Mouse (Mus musculus) testis, adult 2 months (tissue): Measurements from ENCODE around the gene Slc2a3. TPM values are rescaled to one million over a fixed set of nuclear protein-coding genes. Genes with fewer than 3 reads are reported as not detected.
"Not testable (repeated sequence)": the region's sequence is repeated elsewhere in the genome, so short reads cannot be mapped to it uniquely, and the experiment has no call there.

Source experiments
- H3K27ac ChIP-seq: fragments of 200-500 bp; 2 replicates; pipeline ENCODE4 v1.5.1; 2012; ENCODE audit warnings: low read depth, low read length; ENCODE audit not compliant: control insufficient read depth, insufficient read depth
- H3K27me3 ChIP-seq: fragments of 200-500 bp; 2 replicates; pipeline ENCODE4 v1.6.1; 2012; ENCODE audit warnings: mild to moderate bottlenecking, low read length, moderate library complexity; ENCODE audit not compliant: control insufficient read depth, insufficient read depth
- H3K36me3 ChIP-seq: fragments of 200-500 bp; 2 replicates; pipeline ENCODE4 v1.6.1; 2012; ENCODE audit warnings: mild to moderate bottlenecking, low read length; ENCODE audit not compliant: control insufficient read depth, insufficient read depth
- H3K4me1 ChIP-seq: fragments of 200-500 bp; 2 replicates; pipeline ENCODE4 v1.6.1; 2012; ENCODE audit warnings: low read length; ENCODE audit not compliant: control insufficient read depth, insufficient read depth
- H3K4me3 ChIP-seq: fragments of 200-500 bp; 2 replicates; pipeline ENCODE4 v1.5.1; 2012; ENCODE audit warnings: low read depth, mild to moderate bottlenecking, low read length, moderate library complexity, mixed read lengths; ENCODE audit not compliant: control insufficient read depth
- CTCF ChIP-seq: fragments of 200-500 bp; IDR thresholded peaks from 2 replicates; pipeline ENCODE4 v1.5.1; 2012; ENCODE audit warnings: low read depth, mild to moderate bottlenecking, inconsistent platforms, low read length, moderate library complexity; ENCODE audit not compliant: control insufficient read depth, insufficient read depth, insufficient replicate concordance
- POLR2A ChIP-seq: fragments of 200-500 bp; IDR thresholded peaks from 2 replicates; pipeline ENCODE4 v1.6.1; 2012; ENCODE audit warnings: low read depth, mild to moderate bottlenecking, inconsistent platforms, low read length, moderate library complexity; ENCODE audit not compliant: control insufficient read depth
- polyA plus RNA-seq: library from polyadenylated mRNA; depleted of rRNA; stranded (reverse); fragments of >200 nt; gene quantifications from 2 replicates; pipeline ENCODE4 v1.2.3, GENCODE M21; 2012

Gene Slc2a3
- polyA plus RNA-seq, 1 experiment, result 947 TPM

GRCm38 (mm10) chr6:122744505-122745249, 56.8 kb downstream of the Slc2a3 start:
- Histone ChIP-seq H3K4me3 (no peak overlapping the region), H3K27me3 (no peaks in the 10 kb centered on the region), H3K4me1 (peaks cover 13% of the 10 kb centered on the region), H3K36me3 (no peaks in the 10 kb centered on the region), H3K27ac (no peak overlapping the region)
- TF ChIP-seq CTCF (no peak), POLR2A (no peak)

GRCm38 (mm10) chr6:122743353-122743752, 58.1 kb downstream of the Slc2a3 start:
- H3K4me3 ChIP-seq, result no peak overlapping the region
- no peak for TF ChIP-seq POLR2A
- no peak for TF ChIP-seq CTCF
- peaks cover 13% of the 10 kb centered on the region for H3K4me1 ChIP-seq
- no peak overlapping the region for H3K27ac ChIP-seq
- peaks cover 1% of the 10 kb centered on the region; the same call in 1 of the 2 replicates for H3K36me3 ChIP-seq
- H3K27me3 ChIP-seq, result no peaks in the 10 kb centered on the region

GRCm38 (mm10) chr6:122742228-122742899, 59.1 kb downstream of the Slc2a3 start:
- H3K27me3 ChIP-seq, result no peaks in the 10 kb centered on the region
- H3K36me3 ChIP-seq, result peaks cover 1% of the 10 kb centered on the region; the same call in 1 of the 2 replicates
- TF ChIP-seq POLR2A (no peak), CTCF (no peak)
- peak overlapping the region; percentile 74 for H3K4me3 ChIP-seq
- peaks cover 13% of the 10 kb centered on the region for H3K4me1 ChIP-seq
- H3K27ac ChIP-seq, result no peak overlapping the region

GRCm38 (mm10) chr6:122741460-122742227, 59.8 kb downstream of the Slc2a3 start:
- Histone ChIP-seq H3K4me1 (peaks cover 13% of the 10 kb centered on the region), H3K36me3 (peaks cover 1% of the 10 kb centered on the region; the same call in 1 of the 2 replicates), H3K27ac (no peak overlapping the region), H3K4me3 (peak overlapping the region; percentile 74), H3K27me3 (no peaks in the 10 kb centered on the region)
- TF ChIP-seq CTCF (no peak), POLR2A (no peak)

GRCm38 (mm10) chr6:122739952-122740351, 61.5 kb downstream of the Slc2a3 start:
- TF ChIP-seq CTCF (peak; percentile 73; the same call in 1 of the 2 replicates), POLR2A (no peak)
- H3K4me1 ChIP-seq, result peaks cover 13% of the 10 kb centered on the region
- peaks cover 1% of the 10 kb centered on the region; the same call in 1 of the 2 replicates for H3K36me3 ChIP-seq
- H3K27ac ChIP-seq, result no peak overlapping the region
- no peaks in the 10 kb centered on the region for H3K27me3 ChIP-seq
- no peak overlapping the region for H3K4me3 ChIP-seq

GRCm38 (mm10) chr6:122719942-122720341, 81.5 kb downstream of the Slc2a3 start:
- no peak overlapping the region for H3K4me3 ChIP-seq
- TF ChIP-seq POLR2A (no peak), CTCF (peak; percentile 33; the same call in 1 of the 2 replicates)

DNA sequence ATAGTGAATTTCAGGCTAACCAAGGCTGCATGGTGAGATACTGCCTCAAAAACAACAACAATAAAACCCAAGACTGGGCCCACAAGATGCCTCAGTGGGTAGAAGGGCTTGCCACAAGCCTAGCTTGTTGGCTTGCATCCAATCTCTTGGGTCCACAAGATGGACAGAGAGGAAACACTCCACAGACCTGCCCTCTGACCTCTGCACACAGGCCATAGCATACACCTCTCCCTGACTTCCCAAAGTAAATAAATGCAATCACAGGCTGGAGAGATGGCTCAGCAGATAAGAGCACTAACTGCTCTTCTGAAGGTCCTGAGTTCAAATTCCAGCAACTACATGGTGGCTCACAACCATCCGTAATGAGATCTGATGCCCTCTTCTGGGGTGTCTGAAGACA, 83.2 kb downstream of the Slc2a3 start:
- not testable (repeated sequence) for H3K4me3 ChIP-seq, H3K4me1 ChIP-seq, H3K27ac ChIP-seq, H3K36me3 ChIP-seq, H3K27me3 ChIP-seq

More at GRCm38 (mm10) chr6:122719942-122720341, 81.5 kb downstream of the Slc2a3 start:
- Histone ChIP-seq H3K27me3 (no peaks in the 10 kb centered on the region), H3K4me1 (no peaks in the 10 kb centered on the region), H3K36me3 (no peaks in the 10 kb centered on the region), H3K27ac (no peak overlapping the region)
